Mouse (Mus musculus) ovary, postnatal 10 days (tissue): ENCODE data around the gene Crip3.

Experiments used
- DNase-seq: peaks from one replicate; pipeline ENCODE4 v3.0.0; 2022; ENCODE audit warnings: low spot score

Gene Crip3

DNA sequence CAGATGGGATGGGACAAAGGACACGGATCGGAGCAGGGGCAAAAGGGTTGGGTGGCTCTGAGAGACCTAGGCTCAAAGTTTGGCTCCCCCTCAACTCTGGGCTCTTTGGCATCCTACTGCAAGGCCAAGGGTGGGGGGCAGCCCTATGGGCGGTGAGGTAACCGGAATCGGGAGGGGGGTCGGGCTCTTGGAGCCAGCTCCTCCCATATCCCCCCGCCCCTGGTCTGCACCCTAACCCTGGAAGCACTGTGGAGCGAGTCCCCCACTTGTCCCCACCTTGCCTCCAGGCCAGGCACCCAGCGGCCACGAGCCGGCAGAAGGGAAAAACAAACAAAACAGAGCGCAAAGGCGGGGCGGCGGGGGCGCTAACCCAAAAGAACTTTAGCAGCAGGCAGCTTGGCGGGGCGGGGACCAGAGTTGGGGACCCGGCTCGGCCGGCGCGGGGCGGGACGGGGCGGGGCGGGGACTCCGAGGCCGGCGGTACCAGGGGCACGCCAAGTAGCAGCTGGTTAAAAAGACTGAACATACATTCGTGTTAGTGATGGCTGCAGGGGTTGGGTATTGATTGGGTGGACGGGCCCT lies 26.5 kb downstream of the Crip3 start:
- no peak for DNase-seq

DNA sequence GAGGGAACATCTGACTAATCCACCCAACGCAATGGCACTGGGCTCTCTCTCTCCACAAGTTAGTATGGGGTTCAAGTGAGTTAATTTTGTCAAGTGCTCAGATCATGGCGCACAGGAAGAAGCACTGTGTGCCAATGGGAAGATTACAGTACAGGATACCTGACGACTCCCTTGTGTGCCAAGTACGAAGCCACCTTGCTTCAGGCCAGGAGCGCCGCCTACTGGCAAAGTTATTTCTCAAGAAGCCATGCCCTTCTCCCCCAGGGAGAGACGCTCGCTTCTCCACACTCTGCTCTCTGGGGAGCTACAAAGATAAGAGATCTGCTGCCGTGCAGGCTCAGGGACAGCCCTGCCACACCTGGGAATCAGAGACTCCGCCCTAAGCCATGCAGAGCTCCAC lies 29.1 kb downstream of the Crip3 start:
- no peak for DNase-seq

DNA sequence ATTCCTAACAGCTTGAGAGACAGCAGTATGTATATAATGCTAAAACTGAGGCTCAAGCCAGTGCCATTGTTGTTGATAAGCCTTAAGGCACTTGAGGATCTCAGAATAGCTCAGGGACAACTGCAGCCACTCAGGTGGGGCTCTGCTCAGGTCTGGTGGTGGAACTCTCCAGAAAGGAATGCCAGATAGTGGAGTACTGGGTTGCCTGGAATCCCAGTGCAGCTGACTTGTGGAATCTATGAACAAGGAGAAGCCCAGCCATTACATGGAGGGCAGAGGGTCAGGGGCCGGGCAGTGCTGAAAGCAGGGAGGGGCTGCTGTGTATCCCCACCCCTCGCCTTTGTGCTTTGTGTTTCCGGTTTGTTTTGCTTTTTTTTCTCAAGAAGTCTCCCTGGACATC lies 29.7 kb downstream of the Crip3 start:
- no peak for DNase-seq

DNA sequence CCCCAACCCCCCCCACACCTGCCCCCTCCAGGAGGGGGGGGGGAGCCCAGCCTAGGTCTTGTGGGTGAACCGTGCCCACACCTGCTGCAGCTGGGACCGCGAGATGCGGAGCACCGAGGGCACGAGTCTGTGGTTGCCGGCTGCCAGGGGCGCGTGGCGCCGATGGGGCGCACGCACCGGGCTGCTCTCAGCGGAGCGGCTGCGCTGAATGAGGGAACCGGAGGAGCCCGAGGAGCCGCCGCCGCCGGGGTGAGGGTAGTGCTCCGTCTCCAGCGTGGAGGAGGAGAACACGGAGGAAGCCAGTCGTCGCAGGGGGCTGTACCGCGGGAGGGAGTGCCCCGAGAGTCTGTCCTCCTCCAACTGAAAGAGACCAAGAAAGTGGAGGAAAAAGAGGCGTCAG lies 31.9 kb downstream of the Crip3 start:
- no peak for DNase-seq

DNA sequence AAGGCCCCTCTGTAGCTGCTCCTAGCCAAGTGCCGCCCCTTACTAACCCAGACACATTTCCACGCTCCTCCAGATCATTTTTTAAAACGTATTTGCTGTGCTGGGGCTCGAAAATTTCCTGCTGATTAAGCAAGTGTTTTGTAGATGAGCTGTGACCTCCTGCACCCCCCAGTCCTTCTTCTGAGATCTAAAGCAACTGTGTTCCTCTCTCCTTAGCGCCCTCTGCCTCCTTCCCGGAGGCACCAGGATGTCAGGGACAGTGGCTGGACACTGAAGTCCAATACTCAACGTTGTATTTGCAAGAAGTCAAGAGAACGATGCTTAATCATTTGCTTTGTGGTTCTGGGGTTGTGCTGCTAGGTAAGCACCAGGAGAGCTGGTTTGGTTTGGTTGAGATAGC lies 32.6 kb downstream of the Crip3 start:
- DNase-seq: no peak

DNA sequence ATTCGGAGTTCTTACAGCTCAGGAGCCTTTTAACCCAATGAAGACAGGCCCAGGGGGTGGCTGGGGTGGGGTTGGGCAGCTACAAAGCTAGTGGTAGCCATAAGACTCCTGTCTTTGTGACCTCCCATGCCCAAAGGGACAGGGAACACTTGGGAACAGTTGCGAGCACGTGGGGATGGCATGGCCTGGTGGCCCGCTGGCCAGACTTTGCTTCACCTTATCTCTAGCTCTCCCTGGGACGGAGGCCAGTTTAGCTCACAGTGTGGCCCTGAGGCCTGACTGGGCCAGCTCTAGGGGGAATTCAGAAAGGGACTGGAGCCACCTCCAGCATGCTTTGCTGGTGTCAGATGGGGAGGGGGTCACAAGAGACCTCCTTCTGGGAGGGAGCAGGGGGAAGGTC lies 33.5 kb downstream of the Crip3 start:
- DNase-seq: no peak

DNA sequence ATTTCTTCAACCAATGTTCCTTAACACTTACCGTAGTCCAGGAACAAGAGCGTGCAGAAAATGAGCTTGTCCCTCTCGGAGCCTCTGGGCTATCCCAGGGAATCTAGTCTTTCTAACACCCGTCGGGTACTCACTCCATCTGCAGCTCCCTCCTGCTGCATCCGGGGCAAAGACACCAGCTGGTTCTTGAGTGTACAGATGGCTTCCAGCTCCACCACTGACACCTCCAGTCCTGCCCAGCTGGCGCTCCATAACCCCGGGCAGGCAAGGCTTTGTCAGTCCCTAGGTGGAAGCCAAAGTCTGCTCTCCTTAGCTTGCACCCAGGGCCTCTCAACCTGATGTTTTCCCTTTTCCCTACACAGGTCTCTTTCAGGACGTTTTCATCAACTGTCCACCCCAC lies 39.1 kb downstream of the Crip3 start:
- DNase-seq: no peak

DNA sequence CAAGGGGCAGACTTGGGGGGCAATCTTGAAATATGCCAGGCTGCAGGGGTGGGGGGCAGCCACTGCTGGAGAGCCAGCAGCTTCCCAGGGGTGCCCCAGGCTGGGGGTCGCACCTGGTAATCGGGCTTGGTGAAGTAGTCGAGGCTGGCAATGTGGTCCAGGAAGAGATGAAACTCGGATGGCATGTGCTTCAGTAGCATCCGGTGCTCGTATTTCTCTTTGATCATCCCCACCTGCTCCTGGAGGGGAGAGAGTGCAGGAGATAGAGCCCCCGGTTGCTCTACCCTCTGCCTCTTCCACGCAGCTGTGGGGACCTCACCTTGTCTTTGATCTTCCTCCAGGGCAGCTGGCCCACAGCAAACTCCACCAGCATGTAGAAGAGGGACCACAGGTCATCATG lies 47.9 kb downstream of the Crip3 start:
- DNase-seq: no peak

DNA sequence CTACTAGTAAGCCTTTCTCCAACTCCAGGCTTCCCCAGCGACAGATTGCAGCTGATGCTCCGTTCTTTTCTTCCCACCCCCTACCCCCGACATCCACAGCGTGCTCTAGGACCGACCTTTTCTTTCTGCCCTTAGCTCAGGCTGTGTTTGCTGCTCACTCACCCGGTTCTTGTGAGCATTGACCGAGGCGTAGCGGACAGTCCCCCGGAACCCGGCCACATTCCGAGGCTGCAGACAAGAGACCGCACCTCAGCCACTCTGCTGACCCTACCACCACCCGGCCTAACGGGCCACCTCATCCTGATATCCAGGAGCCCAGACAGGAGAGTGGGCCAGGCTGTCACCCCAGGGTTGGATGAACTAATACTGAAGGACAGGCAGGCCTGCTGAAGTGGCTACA lies 48.6 kb downstream of the Crip3 start:
- no peak for DNase-seq
